Mouse (Mus musculus): Measurements from ENCODE around the gene Ttn.

- TF ChIP-seq CTCF (IDR thresholded peaks at IDR 0.05 in 2 of 3, conservative IDR thresholded peaks at IDR 0.05 in 1 of 3; ENCODE audit: control insufficient read depth in 1 of 3, insufficient read depth in 1 of 3, low read depth in 2 of 3, low read length in 3 of 3, poor library complexity in 1 of 3, severe bottlenecking in 1 of 3) (peak in 2 of 3 experiments; percentile 40 to 54; a peak in 3 of 6 replicates), SMC3 (IDR thresholded peaks at IDR 0.05; ENCODE audit: low read depth, low read length) (peak; percentile 13; the same call in 1 of the 2 replicates), POLR2AphosphoS2 (IDR thresholded peaks at IDR 0.05; ENCODE audit: low read length) (no peak), ZNF384 (IDR thresholded peaks at IDR 0.05; ENCODE audit: low read depth, low read length) (no peak), MAX (IDR thresholded peaks at IDR 0.05; ENCODE audit: low read length) (no peak), EP300 (IDR thresholded peaks at IDR 0.05; ENCODE audit: low read depth in 1 of 2, low read length in 2 of 2) (no peak), TBP (IDR thresholded peaks at IDR 0.05; ENCODE audit: low read depth, low read length) (no peak), MEF2A (IDR thresholded peaks at IDR 0.05; ENCODE audit: extremely low read depth, insufficient replicate concordance, low read depth, low read length, poor library complexity, severe bottlenecking) (no peak), ZMIZ1 (IDR thresholded peaks at IDR 0.05; ENCODE audit: low read depth, low read length) (no peak)
These were observed 326.4 kb downstream of the Ttn start for GRCm38 (mm10) chr2:76655982-76656381.

Data from MEL (cell line).